Mouse (Mus musculus) embryonic facial prominence, embryonic 14.5 days (tissue): ENCODE results near the gene Olfr725. TPM values are rescaled to one million over a fixed set of nuclear protein-coding genes. Genes with fewer than 3 reads are reported as not detected.

Experiments
- polyA plus RNA-seq: library from polyadenylated mRNA; unstranded; fragments of >200 nt; fragmentation: Nextera tagmentation; extraction: Ambion mirVana; gene quantifications from 2 replicates; pipeline ENCODE4 v1.2.1, GENCODE M21; 2014

The Olfr725 gene
- polyA plus RNA-seq, 1 experiment from 2014 or later = not detected

Other genes starting within 250 kb of the Olfr725 start
- not detected in 2 replicates for gene Olfr722, start 138.4 kb downstream of the Olfr725 start, polyA plus RNA-seq
- not detected in 2 replicates for gene Olfr723, start 108.6 kb downstream of the Olfr725 start, polyA plus RNA-seq
- 0.35 TPM in 1 of 2 replicates, not detected in the other for gene Olfr724, start 77.1 kb downstream of the Olfr725 start, polyA plus RNA-seq
- gene Olfr726, start 50.6 kb upstream of the Olfr725 start, polyA plus RNA-seq = not detected in 2 replicates
- gene Olfr727, start 82.8 kb upstream of the Olfr725 start, polyA plus RNA-seq = 0.10 TPM in 1 of 2 replicates, not detected in the other
- gene Olfr728, start 102.3 kb upstream of the Olfr725 start, polyA plus RNA-seq = not detected in 2 replicates
- not detected in 2 replicates for gene Olfr729, start 112.5 kb upstream of the Olfr725 start, polyA plus RNA-seq
- gene Olfr730, start 147.8 kb upstream of the Olfr725 start, polyA plus RNA-seq = not detected in 2 replicates
- not detected in 2 replicates for gene Olfr731, start 201.5 kb upstream of the Olfr725 start, polyA plus RNA-seq
- gene Olfr732, start 243.8 kb upstream of the Olfr725 start, polyA plus RNA-seq = not detected in 2 replicates